Mouse (Mus musculus) liver, postnatal 0 days (tissue): ENCODE measurements around the gene Phf20.

Source experiments
- CTCF ChIP-seq: sonication (generic); IDR thresholded peaks from 2 replicates; pipeline ENCODE4 v1.5.1; 2016; ENCODE audit warnings: antibody characterized with exemption, low read depth
- EP300 ChIP-seq: IDR thresholded peaks from 2 replicates; pipeline ENCODE4 v1.6.1; 2016; ENCODE audit warnings: antibody characterized with exemption, low read depth, mild to moderate bottlenecking

- no peak for TF ChIP-seq CTCF
- TF ChIP-seq EP300 = no peak
Observed at GRCm38 (mm10) chr2:156177651-156178050, 18.6 kb upstream of the Phf20 start.
